Comparison of ENCODE assay signal across 29 mouse cellular contexts in genomic region chr5:43530186-43530585, GRCm38 (mm10). TPM values are rescaled to one million over a fixed set of nuclear protein-coding genes. Genes with fewer than 3 reads are reported as not detected.
DNase-seq lines count a peak whose midpoint lies in the region; ATAC-seq and TF ChIP-seq lines count a peak whose summit lies in the region.
"Had no signal": no experiment of that assay in that cellular context is flagged by ENCODE, and none has a peak within 500 bp of the region (broad histone marks: within the 10 kb centered on the region; RNA-seq: fewer than 3 reads in every experiment).

No protein-coding gene starts in this region.

- no peak overlapping the region for H3K27ac ChIP-seq in embryonic facial prominence, embryonic 14.5 days (replicated peaks; ENCODE audit: low read depth, low read length)
- H3K27ac ChIP-seq in embryonic facial prominence, embryonic 10.5 days (replicated peaks), result no peak overlapping the region
- H3K27ac ChIP-seq in hindbrain, postnatal 0 days, result no peak overlapping the region
- H3K27ac ChIP-seq in hindbrain, embryonic 10.5 days, result no peak overlapping the region
- no peak overlapping the region for H3K27ac ChIP-seq in limb, embryonic 13.5 days
- H3K27ac ChIP-seq in forebrain, embryonic 11.5 days (ENCODE audit: low read depth, low read length), result no peak overlapping the region
- H3K27ac ChIP-seq: embryonic facial prominence, embryonic 15.5 days; heart, embryonic 10.5 days; heart, embryonic 15.5 days; liver, embryonic 14.5 days; macrophage; stomach, embryonic 15.5 days had no signal

- H3K4me2 ChIP-seq in embryonic facial prominence, embryonic 14.5 days (ENCODE audit: low read depth, low read length), result no peak overlapping the region
- no peak overlapping the region for H3K4me2 ChIP-seq in hindbrain, postnatal 0 days (ENCODE audit: low read depth, low read length)
- H3K4me2 ChIP-seq in limb, embryonic 13.5 days (replicated peaks), result 0 out of 2 replicates have a peak overlapping the region, but pooled peaks have one; percentile 1
- H3K4me2 ChIP-seq in forebrain, embryonic 11.5 days (ENCODE audit: low read depth, low read length, severe bottlenecking), result no peak overlapping the region
- H3K4me2 ChIP-seq: embryonic facial prominence, embryonic 15.5 days; heart, embryonic 15.5 days; stomach, embryonic 15.5 days had no signal

- WGBS in embryonic facial prominence, embryonic 14.5 days, result 78% methylated on average over 3 of the region's 3 CpGs
- 84% methylated on average over 3 of the region's 3 CpGs for WGBS in embryonic facial prominence, embryonic 10.5 days
- 53% methylated on average over 3 of the region's 3 CpGs for WGBS in hindbrain, postnatal 0 days
- WGBS in hindbrain, embryonic 10.5 days, result 92% methylated on average over 3 of the region's 3 CpGs
- WGBS in limb, embryonic 13.5 days, result 44% methylated on average over 3 of the region's 3 CpGs
- WGBS in forebrain, embryonic 11.5 days, result 87% methylated on average over 3 of the region's 3 CpGs

- no peaks in the 10 kb centered on the region for H3K27me3 ChIP-seq in embryonic facial prominence, embryonic 14.5 days (replicated peaks; ENCODE audit: control insufficient read depth, insufficient read depth, low read length)
- no peaks in the 10 kb centered on the region for H3K27me3 ChIP-seq in embryonic facial prominence, embryonic 10.5 days (replicated peaks; ENCODE audit: low read depth, poor library complexity, severe bottlenecking)
- H3K27me3 ChIP-seq in hindbrain, postnatal 0 days (ENCODE audit: insufficient read depth, low read length), result no peaks in the 10 kb centered on the region
- no peaks in the 10 kb centered on the region for H3K27me3 ChIP-seq in hindbrain, embryonic 10.5 days (ENCODE audit: insufficient read depth, poor library complexity, severe bottlenecking)
- H3K27me3 ChIP-seq in limb, embryonic 13.5 days, result no peaks in the 10 kb centered on the region
- no peaks in the 10 kb centered on the region for H3K27me3 ChIP-seq in forebrain, embryonic 11.5 days (ENCODE audit: control insufficient read depth, insufficient read depth, low read length)
- H3K27me3 ChIP-seq: embryonic facial prominence, embryonic 15.5 days; heart, embryonic 15.5 days; stomach, embryonic 15.5 days had no signal

- H3K9ac ChIP-seq in embryonic facial prominence, embryonic 14.5 days (ENCODE audit: low read depth, low read length), result no peak overlapping the region
- H3K9ac ChIP-seq in hindbrain, postnatal 0 days (replicated peaks; ENCODE audit: low read length), result no peak overlapping the region
- H3K9ac ChIP-seq in limb, embryonic 13.5 days, result no peak overlapping the region
- no peak overlapping the region for H3K9ac ChIP-seq in forebrain, embryonic 11.5 days (ENCODE audit: low read length)
- H3K9ac ChIP-seq: embryonic facial prominence, embryonic 15.5 days; heart, embryonic 15.5 days; liver, embryonic 14.5 days; stomach, embryonic 15.5 days had no signal

- H3K9me3 ChIP-seq in embryonic facial prominence, embryonic 14.5 days (ENCODE audit: control insufficient read depth, low read length), result no peaks in the 10 kb centered on the region
- no peaks in the 10 kb centered on the region for H3K9me3 ChIP-seq in embryonic facial prominence, embryonic 10.5 days
- no peaks in the 10 kb centered on the region for H3K9me3 ChIP-seq in hindbrain, postnatal 0 days (ENCODE audit: low read length)
- H3K9me3 ChIP-seq in hindbrain, embryonic 10.5 days, result no peaks in the 10 kb centered on the region
- H3K9me3 ChIP-seq in limb, embryonic 13.5 days, result no peaks in the 10 kb centered on the region
- no peaks in the 10 kb centered on the region for H3K9me3 ChIP-seq in forebrain, embryonic 11.5 days (ENCODE audit: control insufficient read depth, low read length)
- H3K9me3 ChIP-seq: embryonic facial prominence, embryonic 15.5 days; heart, embryonic 10.5 days; heart, embryonic 15.5 days; stomach, embryonic 15.5 days had no signal

- TF ChIP-seq CTCF in hindbrain, postnatal 0 days (IDR thresholded peaks at IDR 0.05; ENCODE audit: low read depth), result no peak

- H3K36me3 ChIP-seq in embryonic facial prominence, embryonic 14.5 days (ENCODE audit: control insufficient read depth, insufficient read depth, low read length), result no peaks in the 10 kb centered on the region
- no peaks in the 10 kb centered on the region for H3K36me3 ChIP-seq in embryonic facial prominence, embryonic 10.5 days (replicated peaks)
- no peaks in the 10 kb centered on the region for H3K36me3 ChIP-seq in hindbrain, postnatal 0 days (ENCODE audit: insufficient read depth, low read length)
- H3K36me3 ChIP-seq in hindbrain, embryonic 10.5 days, result no peaks in the 10 kb centered on the region
- H3K36me3 ChIP-seq in limb, embryonic 13.5 days, result no peaks in the 10 kb centered on the region
- no peaks in the 10 kb centered on the region for H3K36me3 ChIP-seq in forebrain, embryonic 11.5 days (ENCODE audit: control insufficient read depth, insufficient read depth, low read length)
- H3K36me3 ChIP-seq: embryonic facial prominence, embryonic 15.5 days; heart, embryonic 10.5 days; heart, embryonic 15.5 days; stomach, embryonic 15.5 days had no signal

- H3K4me3 ChIP-seq in embryonic facial prominence, embryonic 14.5 days (ENCODE audit: low read depth, low read length), result no peak overlapping the region
- H3K4me3 ChIP-seq in embryonic facial prominence, embryonic 10.5 days, result no peak overlapping the region
- H3K4me3 ChIP-seq in hindbrain, postnatal 0 days (ENCODE audit: low read length), result no peak overlapping the region
- H3K4me3 ChIP-seq in hindbrain, embryonic 10.5 days, result no peak overlapping the region
- no peak overlapping the region for H3K4me3 ChIP-seq in limb, embryonic 13.5 days
- H3K4me3 ChIP-seq in forebrain, embryonic 11.5 days (ENCODE audit: low read depth, low read length), result no peak overlapping the region
- H3K4me3 ChIP-seq: embryonic facial prominence, embryonic 15.5 days; heart, embryonic 10.5 days; heart, embryonic 15.5 days; stomach, embryonic 15.5 days had no signal

- 0 out of 2 replicates have a peak, but pooled peaks have one; percentile 37 for ATAC-seq in embryonic facial prominence, embryonic 14.5 days (ENCODE audit: low read depth)
- ATAC-seq in hindbrain, postnatal 0 days, result no peak
- ATAC-seq in limb, embryonic 13.5 days (ENCODE audit: low FRiP score, low read depth), result no peak
- no peak for ATAC-seq in forebrain, embryonic 11.5 days (replicated peaks; ENCODE audit: low FRiP score)
- ATAC-seq: forebrain, embryonic 14.5 days; inflammation-experienced regulatory T-cells, adult 6 months had no signal

- DNase-seq in embryonic facial prominence, embryonic 14.5 days (ENCODE audit: low spot score), result no peak
- DNase-seq in embryonic facial prominence, embryonic 10.5 days (ENCODE audit: low spot score), result no peak
- DNase-seq in hindbrain, postnatal 0 days (ENCODE audit: low spot score), result peak; percentile 20
- DNase-seq in hindbrain, embryonic 10.5 days (ENCODE audit: low spot score), result no peak
- DNase-seq in MN1 (ENCODE audit: low spot score), result peak; percentile 78
- no peak for DNase-seq in forebrain, embryonic 11.5 days (ENCODE audit: low spot score)
- DNase-seq: adrenal gland, postnatal 25 days; cerebellum, adult 8-10 months; gastrocnemius, postnatal 14 days; heart, postnatal 36 days; kidney, adult 11 months; kidney, postnatal 25 days; liver; lung, adult 2 months; lung, postnatal 10 days; midbrain, embryonic 14.5 days had no signal

- no peaks in the 10 kb centered on the region; the same call in 1 of the 2 replicates for H3K4me1 ChIP-seq in embryonic facial prominence, embryonic 14.5 days (ENCODE audit: control insufficient read depth, insufficient read depth, low read length)
- H3K4me1 ChIP-seq in embryonic facial prominence, embryonic 10.5 days, result peaks cover 2% of the 10 kb centered on the region; the same call in 1 of the 2 replicates
- no peaks in the 10 kb centered on the region for H3K4me1 ChIP-seq in hindbrain, postnatal 0 days (ENCODE audit: insufficient read depth, low read length)
- no peaks in the 10 kb centered on the region for H3K4me1 ChIP-seq in hindbrain, embryonic 10.5 days (replicated peaks)
- H3K4me1 ChIP-seq in limb, embryonic 13.5 days, result peaks cover 37% of the 10 kb centered on the region
- H3K4me1 ChIP-seq in forebrain, embryonic 11.5 days (replicated peaks; ENCODE audit: control insufficient read depth, insufficient read depth, low read length), result no peaks in the 10 kb centered on the region
- H3K4me1 ChIP-seq: heart, embryonic 15.5 days; stomach, embryonic 15.5 days had no signal

RNA-seq across cellular contexts. Expression of gene C1qtnf7, which starts 14.8 kb away (rescaled TPM):
- polyA plus RNA-seq in embryonic facial prominence, embryonic 14.5 days (2014; fragmentation: Nextera tagmentation; extraction: Ambion mirVana), result 19.7 and 20.1 TPM in 2 replicates
- 0.52 and 1.1 TPM in 2 replicates for polyA plus RNA-seq in embryonic facial prominence, embryonic 10.5 days (2016; fragmentation: Nextera tagmentation; extraction: Ambion mirVana)
- 0.52 and 0.72 TPM in 2 replicates for total RNA-seq in hindbrain, postnatal 0 days (2014; rRNA removed)
- 1.3 and 1.7 TPM in 2 replicates for polyA plus RNA-seq in hindbrain, postnatal 0 days (2015; fragmentation: Nextera tagmentation; extraction: Ambion mirVana)
- polyA plus RNA-seq in hindbrain, embryonic 10.5 days (2016; fragmentation: Nextera tagmentation; extraction: Ambion mirVana), result 0.32 and 0.93 TPM in 2 replicates
- polyA plus RNA-seq in limb, embryonic 13.5 days (2015; fragmentation: Nextera tagmentation; extraction: Ambion mirVana), result 10.0 and 10.6 TPM in 2 replicates
- polyA plus RNA-seq in forebrain, embryonic 11.5 days (2014; fragmentation: Nextera tagmentation; extraction: Ambion mirVana), result 0.28 TPM in 2 replicates
- total RNA-seq: common myeloid progenitor, adult 5-6 weeks; granulocyte monocyte progenitor cell, adult 5-6 weeks; megakaryocyte-erythroid progenitor cell, adult 5-6 weeks; MEL had no signal
- polyA plus RNA-seq: inflammation-experienced regulatory T-cells, adult 6 months; macrophage had no signal

Comparison
In these comparisons a context has a peak if more than half of its experiments do, and no peak if none do; other contexts are left out.
1. DNase-seq: peak in hindbrain, postnatal 0 days (single experiment) and MN1 (single experiment); none in embryonic facial prominence, embryonic 14.5 days (single experiment), embryonic facial prominence, embryonic 10.5 days (single experiment), hindbrain, embryonic 10.5 days (single experiment) and forebrain, embryonic 11.5 days (single experiment).